Mouse (Mus musculus) MEL (cell line): ENCODE measurements around the gene Zdhhc14. TPM values are rescaled to one million over a fixed set of nuclear protein-coding genes. Genes with fewer than 3 reads are reported as not detected.

ENCODE experiments used
- DNase-seq: peaks from one replicate; pipeline ENCODE4 v3.0.0; 2011; ENCODE audit warnings: low read depth, low spot score
- H3K27ac ChIP-seq: 2 replicates; pipeline ENCODE4 v1.5.1; 2012; ENCODE audit warnings: low read depth, mild to moderate bottlenecking, control low read depth, low read length, moderate library complexity; ENCODE audit not compliant: control insufficient read depth
- H3K27me3 ChIP-seq, 2 experiments: fragments of 150-350 bp in 1 of 2; sonication (generic) in 1 of 2; 2 replicates each; pipeline ENCODE4 v1.6.1; 2012; ENCODE audit warnings: low read length in 2 of 2, mild to moderate bottlenecking in 2 of 2, improper control_type of control experiment in 1 of 2, moderate library complexity in 1 of 2; ENCODE audit not compliant: insufficient read depth in 2 of 2, control insufficient read depth in 1 of 2
- H3K36me3 ChIP-seq, 2 experiments: 2 replicates each; pipeline ENCODE4 v1.6.1; 2012 to 2014; ENCODE audit warnings: low read length in 2 of 2, improper control_type of control experiment in 1 of 2, inconsistent platforms in 1 of 2, mild to moderate bottlenecking in 1 of 2; ENCODE audit not compliant: insufficient read depth in 2 of 2, control insufficient read depth in 1 of 2
- H3K4me1 ChIP-seq, 2 experiments: fragments of 150-350 bp in 1 of 2; sonication (generic) in 1 of 2; 2 replicates each; pipeline ENCODE4 v1.6.1; 2012; ENCODE audit warnings: low read length in 2 of 2, improper control_type of control experiment in 1 of 2, mild to moderate bottlenecking in 1 of 2; ENCODE audit not compliant: insufficient read depth in 2 of 2, control insufficient read depth in 1 of 2
- H3K4me3 ChIP-seq, 2 experiments: fragments of 150-350 bp in 1 of 2; sonication (generic) in 1 of 2; 2 replicates each; pipeline ENCODE4 v1.5.1; 2012; ENCODE audit warnings: low read depth in 2 of 2, low read length in 2 of 2, mild to moderate bottlenecking in 2 of 2, moderate library complexity in 2 of 2, control low read depth in 1 of 2, improper control_type of control experiment in 1 of 2; ENCODE audit not compliant: control insufficient read depth in 1 of 2, insufficient read depth in 1 of 2
- H3K79me2 ChIP-seq: 2 replicates; pipeline ENCODE4 v1.6.1; 2012; ENCODE audit warnings: mild to moderate bottlenecking, low read length, moderate library complexity; ENCODE audit not compliant: control insufficient read depth, poor library complexity, insufficient read depth
- H3K9ac ChIP-seq: 2 replicates; pipeline ENCODE4 v1.6.1; 2012; ENCODE audit warnings: low read depth, mild to moderate bottlenecking, control low read depth, low read length, moderate library complexity; ENCODE audit not compliant: control insufficient read depth, poor library complexity, severe bottlenecking
- H3K9me3 ChIP-seq: fragments of 150-350 bp; sonication (generic); replicated peaks from 2 replicates; pipeline ENCODE4 v1.6.1; 2012; ENCODE audit warnings: mild to moderate bottlenecking, low read length, improper control_type of control experiment, moderate library complexity; ENCODE audit not compliant: insufficient read depth
- BHLHE40 ChIP-seq: IDR thresholded peaks from 2 replicates; pipeline ENCODE4 v1.6.1; 2012; ENCODE audit warnings: low read depth, mild to moderate bottlenecking, inconsistent platforms, low read length, improper control_type of control experiment, borderline replicate concordance
- CHD1 ChIP-seq: IDR thresholded peaks from 2 replicates; pipeline ENCODE4 v1.6.1; 2012; ENCODE audit warnings: low read depth, mild to moderate bottlenecking, inconsistent platforms, low read length, improper control_type of control experiment
- CTCF ChIP-seq, 3 experiments: IDR thresholded peaks in 2 of 3; conservative IDR thresholded peaks in 1 of 3; 2 replicates each; pipeline ENCODE4 v1.5.1; 2011 to 2012; ENCODE audit warnings: low read length in 3 of 3, low read depth in 2 of 3, mild to moderate bottlenecking in 2 of 3, improper control_type of control experiment in 1 of 3, inconsistent platforms in 1 of 3, mixed read lengths in 1 of 3, moderate library complexity in 1 of 3; ENCODE audit not compliant: control insufficient read depth in 1 of 3, insufficient read depth in 1 of 3, poor library complexity in 1 of 3, severe bottlenecking in 1 of 3
- ELF1 ChIP-seq: IDR thresholded peaks from 2 replicates; pipeline ENCODE4 v1.6.1; 2014; ENCODE audit warnings: low read depth, mild to moderate bottlenecking, inconsistent platforms, low read length, improper control_type of control experiment, moderate library complexity
- EP300 ChIP-seq, 2 experiments: IDR thresholded peaks; 2 replicates each; pipeline ENCODE4 v1.6.1; 2011; ENCODE audit warnings: improper control_type of control experiment in 2 of 2, low read length in 2 of 2, low read depth in 1 of 2, mild to moderate bottlenecking in 1 of 2
- GABPA ChIP-seq: IDR thresholded peaks from 2 replicates; pipeline ENCODE4 v1.6.1; 2012; ENCODE audit warnings: low read depth, mild to moderate bottlenecking, inconsistent platforms, low read length, improper control_type of control experiment, moderate library complexity
- GATA1 ChIP-seq: IDR thresholded peaks from 2 replicates; pipeline ENCODE4 v1.6.1; 2011; ENCODE audit warnings: low read depth, low read length, improper control_type of control experiment
- HCFC1 ChIP-seq: IDR thresholded peaks from 2 replicates; pipeline ENCODE4 v1.6.1; 2012; ENCODE audit warnings: low read depth, mild to moderate bottlenecking, inconsistent platforms, low read length, improper control_type of control experiment, moderate library complexity
- JUND ChIP-seq: IDR thresholded peaks from 2 replicates; pipeline ENCODE4 v1.6.1; 2011; ENCODE audit warnings: low read depth, mild to moderate bottlenecking, improper control_type of control experiment, low read length
- KAT2A ChIP-seq: conservative IDR thresholded peaks from 2 replicates; pipeline ENCODE4 v1.6.1; 2012; ENCODE audit warnings: low read depth, low read length, improper control_type of control experiment, inconsistent platforms
- MAX ChIP-seq: IDR thresholded peaks from 2 replicates; pipeline ENCODE4 v1.6.1; 2011; ENCODE audit warnings: low read length, improper control_type of control experiment
- MEF2A ChIP-seq: IDR thresholded peaks from 2 replicates; pipeline ENCODE4 v1.6.1; 2014; ENCODE audit warnings: low read depth, mild to moderate bottlenecking, inconsistent platforms, low read length, improper control_type of control experiment; ENCODE audit not compliant: poor library complexity, insufficient replicate concordance, severe bottlenecking; ENCODE audit errors: extremely low read depth
- MXI1 ChIP-seq: IDR thresholded peaks from 2 replicates; pipeline ENCODE4 v1.6.1; 2011; ENCODE audit warnings: mild to moderate bottlenecking, low read depth, low read length, improper control_type of control experiment
- MYB ChIP-seq: IDR thresholded peaks from 2 replicates; pipeline ENCODE4 v1.6.1; 2011; ENCODE audit warnings: mild to moderate bottlenecking, low read depth, low read length, improper control_type of control experiment
- POLR2A ChIP-seq, 2 experiments: IDR thresholded peaks; 2 replicates each; pipeline ENCODE4 v1.6.1; 2011 to 2012; ENCODE audit warnings: low read length in 2 of 2, mild to moderate bottlenecking in 2 of 2, control low read depth in 1 of 2, improper control_type of control experiment in 1 of 2, low read depth in 1 of 2, moderate library complexity in 1 of 2; ENCODE audit not compliant: control insufficient read depth in 1 of 2, insufficient read depth in 1 of 2, poor library complexity in 1 of 2
- POLR2AphosphoS2 ChIP-seq: IDR thresholded peaks from 2 replicates; pipeline ENCODE4 v1.6.1; 2011; ENCODE audit warnings: low read length, improper control_type of control experiment
- SIN3A ChIP-seq: IDR thresholded peaks from 2 replicates; pipeline ENCODE4 v1.6.1; 2012; ENCODE audit warnings: low read length, improper control_type of control experiment, inconsistent platforms
- SMC3 ChIP-seq: IDR thresholded peaks from 2 replicates; pipeline ENCODE4 v1.6.1; 2011; ENCODE audit warnings: low read depth, low read length, improper control_type of control experiment
- TAL1 ChIP-seq: IDR thresholded peaks from 2 replicates; pipeline ENCODE4 v1.6.1; 2012; ENCODE audit warnings: mild to moderate bottlenecking, inconsistent platforms, low read length, moderate library complexity, mixed read lengths
- TBP ChIP-seq: IDR thresholded peaks from 2 replicates; pipeline ENCODE4 v1.8.0; 2011; ENCODE audit warnings: low read depth, low read length, improper control_type of control experiment
- TCF12 ChIP-seq: IDR thresholded peaks from 2 replicates; pipeline ENCODE4 v1.6.1; 2014; ENCODE audit warnings: low read depth, mild to moderate bottlenecking, inconsistent platforms, low read length, improper control_type of control experiment, moderate library complexity
- USF2 ChIP-seq, 2 experiments: IDR thresholded peaks; 2 replicates each; pipeline ENCODE4 v1.6.1; 2011 to 2012; ENCODE audit warnings: improper control_type of control experiment in 2 of 2, low read length in 2 of 2, borderline replicate concordance in 1 of 2, inconsistent platforms in 1 of 2, low read depth in 1 of 2, mild to moderate bottlenecking in 1 of 2; ENCODE audit not compliant: insufficient read depth in 1 of 2
- ZKSCAN1 ChIP-seq: IDR thresholded peaks from 2 replicates; pipeline ENCODE4 v1.6.1; 2012; ENCODE audit warnings: low read depth, mild to moderate bottlenecking, inconsistent platforms, low read length, improper control_type of control experiment, moderate library complexity
- ZMIZ1 ChIP-seq: IDR thresholded peaks from 2 replicates; pipeline ENCODE4 v1.6.1; 2012; ENCODE audit warnings: low read depth, mild to moderate bottlenecking, inconsistent platforms, low read length, improper control_type of control experiment, moderate library complexity
- ZNF384 ChIP-seq: IDR thresholded peaks from 2 replicates; pipeline ENCODE4 v1.6.1; 2012; ENCODE audit warnings: low read depth, mild to moderate bottlenecking, inconsistent platforms, low read length, improper control_type of control experiment
- polyA plus RNA-seq, 2 experiments: library from polyadenylated mRNA; stranded (reverse) in 1 of 2; unstranded in 1 of 2; fragments of >175 nt in 1 of 2; fragments of >200 nt in 1 of 2; gene quantifications; 2 replicates each; pipeline versions ENCODE4 v1.2.1 to v1.2.4; 2012; ENCODE audit warnings: low replicate concordance in 2 of 2, low read depth in 1 of 2; ENCODE audit not compliant: insufficient read length in 2 of 2, insufficient read depth in 1 of 2, missing spikeins in 1 of 2
- total RNA-seq: library from RNA; depleted of rRNA; stranded (reverse); fragments of 300-350 nt; gene quantifications from 2 replicates; pipeline ENCODE4 v1.2.3, GENCODE M21; 2012

Zdhhc14 gene
- total and polyA plus RNA-seq, 3 experiments = 3.4 to 4.9 TPM; not detected in 1

DNA sequence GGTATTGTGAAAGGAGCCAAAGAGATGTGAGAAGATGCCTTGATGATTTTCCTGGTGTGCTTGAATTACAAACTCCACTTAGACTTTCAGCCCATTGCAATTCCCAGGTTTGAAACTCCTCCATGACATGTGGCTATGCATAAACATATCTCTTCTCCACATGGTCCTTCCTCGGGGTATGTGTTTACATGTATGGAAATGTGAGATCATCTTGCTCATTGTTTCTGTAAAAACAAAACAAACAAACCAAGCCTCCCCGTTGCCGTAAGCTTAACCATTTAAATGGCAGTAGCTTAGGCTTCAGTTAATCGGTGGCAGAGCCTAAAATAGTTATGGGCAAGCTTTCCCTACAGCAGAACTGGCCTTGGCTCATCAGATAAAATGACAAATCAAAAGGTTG lies 137.3 kb downstream of the Zdhhc14 start:
- Histone ChIP-seq H3K27ac (no peak overlapping the region), H3K4me3 (no peak overlapping the region), H3K9ac (no peak overlapping the region), H3K9me3 (no peaks in the 10 kb centered on the region), H3K27me3 (no peaks in the 10 kb centered on the region), H3K36me3 (no peaks in the 10 kb centered on the region), H3K79me2 (no peaks in the 10 kb centered on the region), H3K4me1 (no peaks in the 10 kb centered on the region)
- no peak for DNase-seq
- no peak for TF ChIP-seq TAL1
- TF ChIP-seq CTCF (IDR thresholded peaks at IDR 0.05 in 2 of 3, conservative IDR thresholded peaks at IDR 0.05 in 1 of 3; ENCODE audit: control insufficient read depth in 1 of 3, insufficient read depth in 1 of 3, low read depth in 2 of 3, low read length in 3 of 3, poor library complexity in 1 of 3, severe bottlenecking in 1 of 3) = no peak
- TF ChIP-seq SIN3A = no peak
- TF ChIP-seq POLR2A (IDR thresholded peaks at IDR 0.05; ENCODE audit: control insufficient read depth in 1 of 2, insufficient read depth in 1 of 2, low read depth in 1 of 2, low read length in 2 of 2, poor library complexity in 1 of 2) = no peak
- no peak for TF ChIP-seq TCF12
- no peak for TF ChIP-seq JUND
- TF ChIP-seq TBP = no peak
- TF ChIP-seq GATA1 = no peak
- no peak for TF ChIP-seq MXI1
- no peak for TF ChIP-seq POLR2AphosphoS2

DNA sequence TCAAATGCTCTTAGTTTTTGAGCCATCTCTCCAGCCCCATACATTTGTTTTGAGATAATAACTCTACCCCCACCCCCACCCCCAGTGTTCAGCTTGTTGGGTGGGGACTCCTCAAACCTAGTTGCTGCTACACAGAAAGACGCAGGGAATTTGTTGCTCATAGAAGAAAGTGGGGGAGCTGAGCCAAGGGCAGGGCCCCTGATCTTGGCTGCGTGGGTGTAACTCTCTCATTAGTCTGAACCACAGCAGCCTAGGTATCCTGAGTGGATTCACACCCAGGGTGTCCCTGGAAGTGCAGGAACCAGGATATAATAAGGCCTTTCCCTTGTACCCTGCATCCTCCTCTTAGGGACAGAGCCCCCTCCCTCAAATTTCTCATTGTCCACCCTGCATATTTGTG lies 142.9 kb downstream of the Zdhhc14 start:
- no peak overlapping the region for H3K27ac ChIP-seq
- H3K4me1 ChIP-seq = no peaks in the 10 kb centered on the region
- no peak for DNase-seq
- no peaks in the 10 kb centered on the region for H3K9me3 ChIP-seq
- H3K79me2 ChIP-seq = no peaks in the 10 kb centered on the region
- H3K4me3 ChIP-seq = no peak overlapping the region
- no peak overlapping the region for H3K9ac ChIP-seq
- H3K27me3 ChIP-seq = no peaks in the 10 kb centered on the region
- TF ChIP-seq CHD1 (no peak), ELF1 (no peak), TCF12 (no peak), SIN3A (no peak), GABPA (no peak)
- no peaks in the 10 kb centered on the region for H3K36me3 ChIP-seq

DNA sequence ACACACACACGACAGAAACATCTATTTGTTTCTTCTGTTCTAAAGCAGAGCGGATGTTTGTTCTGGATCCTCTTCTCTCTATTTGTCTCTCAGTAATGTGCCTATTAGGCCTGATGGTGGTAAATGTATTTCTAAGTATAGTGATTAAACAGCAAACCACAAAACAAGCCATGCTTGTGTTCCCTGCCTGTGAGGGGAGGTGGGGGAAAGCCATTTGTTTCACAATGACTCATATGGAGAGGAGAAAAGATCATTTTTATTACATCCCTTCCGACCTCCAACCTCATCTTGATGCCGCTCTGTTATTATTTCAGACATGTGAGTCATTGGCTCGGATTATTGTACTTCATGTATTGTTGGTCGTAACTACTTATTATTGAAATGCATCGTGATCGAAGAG lies 149.1 kb downstream of the Zdhhc14 start:
- TF ChIP-seq EP300 (IDR thresholded peaks at IDR 0.05; ENCODE audit: low read depth in 1 of 2, low read length in 2 of 2) = no peak
- TF ChIP-seq SIN3A = no peak
- no peak for TF ChIP-seq POLR2A (IDR thresholded peaks at IDR 0.05; ENCODE audit: control insufficient read depth in 1 of 2, insufficient read depth in 1 of 2, low read depth in 1 of 2, low read length in 2 of 2, poor library complexity in 1 of 2)
- no peak for TF ChIP-seq KAT2A
- TF ChIP-seq HCFC1 = no peak
- no peak for TF ChIP-seq POLR2AphosphoS2
- TF ChIP-seq MAX = no peak
- no peak for TF ChIP-seq TAL1
- no peak for TF ChIP-seq CHD1
- no peak for TF ChIP-seq ZKSCAN1
- TF ChIP-seq BHLHE40 = no peak
- no peak for TF ChIP-seq ZMIZ1
- TF ChIP-seq USF2 (IDR thresholded peaks at IDR 0.05; ENCODE audit: borderline replicate concordance in 1 of 2, insufficient read depth in 1 of 2, low read depth in 1 of 2, low read length in 2 of 2) = no peak
- TF ChIP-seq MYB = no peak
- no peak for TF ChIP-seq MEF2A
- no peak for TF ChIP-seq TBP
- no peak for TF ChIP-seq ZNF384
- no peak for TF ChIP-seq SMC3
- TF ChIP-seq, all 39 proteins: peak for 0
- H3K4me1 ChIP-seq = no peaks in the 10 kb centered on the region
- no peaks in the 10 kb centered on the region for H3K36me3 ChIP-seq

More for the DNA sequence above, 149.1 kb downstream of the Zdhhc14 start:
- no peak for DNase-seq
- Histone ChIP-seq H3K9ac (no peak overlapping the region), H3K9me3 (no peaks in the 10 kb centered on the region), H3K79me2 (no peaks in the 10 kb centered on the region), H3K27me3 (no peaks in the 10 kb centered on the region), H3K4me3 (no peak overlapping the region), H3K27ac (no peak overlapping the region)
